Mouse (Mus musculus) fibroblast of lung, adult 2 months (primary cell): ENCODE results near the gene Klra8.
"Not testable (repeated sequence)": the region's sequence is repeated elsewhere in the genome, so short reads cannot be mapped to it uniquely, and the experiment has no call there.

Experiments
- DNase-seq: peaks from one replicate; pipeline ENCODE4 v3.0.0-alpha.2; 2011; ENCODE audit warnings: low read depth

Klra8 gene

GRCm38 (mm10) chr6:130129798-130130197 lies at the start of gene Klra8:
Gene Klra8 (minus strand): TSS chr6:130129898.
- not testable (repeated sequence) for DNase-seq

- no peak for DNase-seq
These were observed 19.2 kb downstream of the Klra8 start for GRCm38 (mm10) chr6:130110485-130110884.

- not testable (repeated sequence) for DNase-seq
These were observed 27.0 kb downstream of the Klra8 start for GRCm38 (mm10) chr6:130102743-130103142.

GRCm38 (mm10) chr6:130092336-130092948 lies 37.3 kb downstream of the Klra8 start:
- no peak for DNase-seq

GRCm38 (mm10) chr6:130067171-130067570 lies 62.5 kb downstream of the Klra8 start, which contains the start of gene Klra4:
Gene Klra4 (minus strand): TSS chr6:130067271.
- DNase-seq, result not testable (repeated sequence)
